Mouse (Mus musculus): Measurements from ENCODE around the gene Man2a1.

GRCm38 (mm10) chr17:64747461-64747860 is 146.9 kb downstream of the Man2a1 start:
- TF ChIP-seq POLR2A (IDR thresholded peaks at IDR 0.05; ENCODE audit: low read depth, low read length) (no peak), CTCF (IDR thresholded peaks at IDR 0.05; ENCODE audit: borderline replicate concordance, insufficient read depth, low read length) (no peak)

All from embryonic fibroblast, embryonic 13.5 days (primary cell).